In the genomic region with DNA sequence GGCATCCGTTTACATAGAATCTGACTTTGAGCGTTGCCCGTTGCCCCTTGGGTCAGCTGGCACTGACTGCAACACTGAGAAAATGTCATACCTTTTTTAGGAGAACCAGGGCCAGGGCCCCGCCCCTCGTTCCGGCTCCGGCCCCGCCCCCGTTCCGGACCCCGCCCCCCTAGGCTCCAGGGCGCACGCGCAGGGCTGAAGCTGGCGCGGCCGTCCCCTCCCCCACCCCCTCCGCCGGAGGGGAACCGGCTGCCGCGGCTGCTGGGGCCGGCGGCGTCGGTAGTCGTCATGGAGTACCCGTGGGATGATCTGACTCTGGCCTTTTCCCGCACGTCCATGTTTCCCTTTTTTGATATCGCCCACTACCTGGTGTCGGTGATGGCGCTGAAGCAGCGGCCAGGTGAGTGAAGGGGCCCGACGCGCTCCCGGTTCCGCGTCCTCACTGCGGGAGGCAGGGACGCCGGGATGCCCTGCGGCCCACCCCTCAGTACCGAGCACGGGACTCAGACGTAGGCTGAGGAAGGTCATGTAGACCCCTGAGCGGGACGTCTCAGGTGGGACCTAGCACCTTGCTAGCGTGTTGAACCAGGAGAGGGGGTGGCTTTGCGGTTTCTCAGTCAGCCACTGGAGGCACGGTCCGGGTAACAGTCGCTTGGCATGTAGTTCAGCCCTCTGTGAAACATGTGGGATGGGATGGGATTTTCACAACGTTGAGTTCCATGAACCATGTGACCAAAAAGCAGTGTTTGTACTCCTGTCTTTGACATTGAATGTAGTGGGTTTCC, we compare ENCODE assay signal across 8 mouse cellular contexts. TPM values are rescaled to one million over a fixed set of nuclear protein-coding genes. Genes with fewer than 3 reads are reported as not detected.
DNase-seq lines count a peak whose midpoint lies in the region; ATAC-seq and TF ChIP-seq lines count a peak whose summit lies in the region.

A gene (plus strand): TSS at position 225 of the 785 bp plus-strand sequence.

- in situ Hi-C loops in Patski (cut with MboI; ENCODE audit: low pct_unique_long_range_greater_than_20kb): no loop called here

- ATAC-seq in Patski: peak; percentile 87
- peak; percentile 93 for ATAC-seq in hindbrain, embryonic 12.5 days (ENCODE audit: low FRiP score)

- peak within 1 kb of the TSS; percentile 67 for H3K4me2 ChIP-seq in hindbrain, embryonic 12.5 days (replicated peaks)

- CTCF ChIA-PET in Patski (lab: Charles Lee): no interaction called here

- no peaks in the 10 kb centered on the region for H3K9me3 ChIP-seq in hindbrain, embryonic 12.5 days (replicated peaks)

- peak within 1 kb of the TSS; percentile 44; the same call in 1 of the 2 replicates for H3K27ac ChIP-seq in hindbrain, embryonic 12.5 days

- TF ChIP-seq CTCF in Patski (IDR thresholded peaks at IDR 0.05): peak; percentile 14

- POLR2A ChIA-PET in Patski (lab: Charles Lee): no interaction called here

- DNase-seq in Patski (ENCODE audit: low read depth, low spot score): no peak
- DNase-seq in cerebellum, adult 9-11 months: peak; percentile 77
- DNase-seq in frontal cortex, postnatal 10 days (ENCODE audit: low spot score in 2 of 2): peak; percentile 33 to 63
- peak; percentile 30 for DNase-seq in left cerebral cortex, adult 11 months (ENCODE audit: low spot score)
- peak; percentile 83 for DNase-seq in lung, postnatal 4 days
- DNase-seq in retina, postnatal 1 day: peak; percentile 84
- peak; percentile 59 to 71 for DNase-seq in urinary bladder, adult 18-20 months (ENCODE audit: low spot score in 2 of 2)

- H3K4me3 ChIP-seq in hindbrain, embryonic 12.5 days: peak within 1 kb of the TSS; percentile 81

- H3K9ac ChIP-seq in hindbrain, embryonic 12.5 days: peak within 1 kb of the TSS; percentile 84

- no peaks in the 10 kb centered on the region for H3K27me3 ChIP-seq in Patski
- no peaks in the 10 kb centered on the region for H3K27me3 ChIP-seq in hindbrain, embryonic 12.5 days

- peaks cover 6% of the 10 kb centered on the region for H3K4me1 ChIP-seq in hindbrain, embryonic 12.5 days

- no peaks in the 10 kb centered on the region for H3K36me3 ChIP-seq in hindbrain, embryonic 12.5 days

- WGBS in hindbrain, embryonic 12.5 days: under 1% methylated on average over 55 of the region's 55 CpGs

RNA-seq across cellular contexts. Expression of the gene that starts here (rescaled TPM):
- 19.8 TPM for polyA plus RNA-seq in Patski (2021)
- polyA plus RNA-seq in hindbrain, embryonic 12.5 days (2016; fragmentation: Nextera tagmentation; extraction: Ambion mirVana): 6.9 and 8.0 TPM in 2 replicates
